Mouse (Mus musculus) activated CD4-positive, CD25-positive, alpha-beta regulatory T cell (primary cell): ENCODE results near the gene Fam240a. TPM values are rescaled to one million over a fixed set of nuclear protein-coding genes. Genes with fewer than 3 reads are reported as not detected.

Source experiments
- polyA plus RNA-seq, 2 experiments: library from polyadenylated mRNA; unstranded; fragments of 100-300 nt; shearing (Covaris generic); gene quantifications; one replicate each; pipeline ENCODE4 v1.2.1; 2017

Gene Fam240a
- 1 to 10 TPM in 1 of 2 experiments, not detected in 1; 5.1 TPM for polyA plus RNA-seq

GRCm38 (mm10) chr9:110916786-110917185 is at the start of gene Fam240a:
Gene Fam240a, minus strand, starts transcription at chr9:110916861.

GRCm38 (mm10) chr9:110951397-110951796 is 34.7 kb upstream of the Fam240a start, which contains the start of gene Lrrc2:
Gene Lrrc2, plus strand, starts transcription at chr9:110951545.

GRCm38 (mm10) chr9:110945926-110946325 is 29.3 kb upstream of the Fam240a start, which contains the start of gene Tdgf1:
Gene Tdgf1, minus strand, starts transcription at chr9:110946158.

GRCm38 (mm10) chr9:110879998-110880561 is 36.6 kb downstream of the Fam240a start, which contains the start of gene Tmie:
Gene Tmie, minus strand, starts transcription at chr9:110880113.

GRCm38 (mm10) chr9:110879191-110879920 is 37.3 kb downstream of the Fam240a start, which contains the start of gene Als2cl:
Gene Als2cl, plus strand, starts transcription at chr9:110879870.

Other genes with a start within 250 kb of the Fam240a start
- gene Myl3, start 175.0 kb downstream of the Fam240a start, polyA plus RNA-seq: not detected
- gene Pth1r, start 169.7 kb downstream of the Fam240a start, polyA plus RNA-seq: under 1 TPM in 1 of 2 experiments, not detected in 1; 0.07 TPM
- not detected for gene Prss42, start 118.7 kb downstream of the Fam240a start, polyA plus RNA-seq
- not detected for gene Prss44, start 102.9 kb downstream of the Fam240a start, polyA plus RNA-seq
- under 1 TPM in 1 of 2 experiments, not detected in 1; 0.10 TPM for gene Prss43, start 90.2 kb downstream of the Fam240a start, polyA plus RNA-seq
- under 1 TPM in 1 of 2 experiments, not detected in 1; 0.20 TPM for gene Prss45, start 82.3 kb downstream of the Fam240a start, polyA plus RNA-seq
- gene Prss46, start 72.4 kb downstream of the Fam240a start, polyA plus RNA-seq: not detected
- under 1 TPM in 1 of 2 experiments, not detected in 1; 0.77 TPM for gene Prss50, start 58.9 kb downstream of the Fam240a start, polyA plus RNA-seq
- gene Als2cl, start 37.0 kb downstream of the Fam240a start, polyA plus RNA-seq: 10 to 100 TPM; 20.6 to 33.1 TPM
- 10 to 100 TPM in 1 of 2 experiments, 1 to 10 TPM in 1; 6.7 to 16.9 TPM for gene Tmie, start 36.7 kb downstream of the Fam240a start, polyA plus RNA-seq
- gene Tdgf1, start 29.3 kb upstream of the Fam240a start, polyA plus RNA-seq: 1 to 10 TPM; 3.3 to 7.6 TPM
- gene Lrrc2, start 34.7 kb upstream of the Fam240a start, polyA plus RNA-seq: under 1 TPM in 1 of 2 experiments, not detected in 1; 0.12 TPM
- not detected for gene Rtp3, start 73.7 kb upstream of the Fam240a start, polyA plus RNA-seq
- gene Ltf, start 102.4 kb upstream of the Fam240a start, polyA plus RNA-seq: 1 to 10 TPM in 1 of 2 experiments, not detected in 1; 1.3 TPM
- 10 to 100 TPM in 1 of 2 experiments, 1 to 10 TPM in 1; 6.4 to 28.2 TPM for gene Ccrl2, start 140.7 kb upstream of the Fam240a start, polyA plus RNA-seq
- 10 to 100 TPM; 31.1 to 32.0 TPM for gene Lrrfip2, start 200.7 kb upstream of the Fam240a start, polyA plus RNA-seq